Mouse (Mus musculus): Measurements from ENCODE around the gene Irf6. TPM values are rescaled to one million over a fixed set of nuclear protein-coding genes. Genes with fewer than 3 reads are reported as not detected.

The Irf6 gene
- polyA plus RNA-seq (2012; rRNA removed), result 1.7 and 1.9 TPM in 2 replicates
- 1.5 and 3.0 TPM in 2 replicates for polyA plus RNA-seq (2014; fragmentation: Nextera tagmentation; extraction: Ambion mirVana)

DNA sequence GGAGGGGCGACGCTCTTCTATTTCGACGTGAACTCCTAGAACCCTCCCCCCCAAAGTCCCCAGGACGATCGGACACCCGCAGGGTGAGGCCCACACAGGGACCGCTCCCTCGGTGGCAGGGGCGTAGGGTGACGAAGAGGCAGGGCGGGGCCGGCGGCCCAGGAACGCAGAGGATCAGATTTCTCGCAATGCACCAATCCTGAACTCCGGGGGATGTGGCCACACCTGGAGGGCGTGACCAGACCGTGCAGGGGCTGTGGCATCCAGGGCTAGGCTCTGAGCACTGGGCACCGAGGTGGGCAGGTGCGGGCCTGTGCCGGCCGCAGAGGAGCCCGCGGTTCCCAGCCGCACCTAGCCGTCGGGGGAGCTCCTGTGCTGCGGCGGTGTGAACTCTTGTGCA lies at the start of gene Irf6:
Gene Irf6 (plus strand): TSS at position 240 of the 400 bp plus-strand sequence.
- 5% methylated on average over 30 of the region's 30 CpGs for WGBS (ENCODE audit: insufficient replicate concordance)
- Histone ChIP-seq H3K4me2 (ENCODE audit: low read depth) (peak within 1 kb of the TSS; percentile 42), H3K27me3 (ENCODE audit: control insufficient read depth, insufficient read depth, low read length) (peaks cover 20% of the 10 kb centered on the region), H3K36me3 (replicated peaks; ENCODE audit: control insufficient read depth, insufficient read depth, low read depth) (no peaks in the 10 kb centered on the region), H3K4me3 (ENCODE audit: insufficient read depth in 1 of 2, low read depth in 2 of 2, low read length in 2 of 2) (peak within 1 kb of the TSS; percentile 13 to 21), H3K27ac (no peak within 1 kb of the TSS), H3K9ac (replicated peaks) (no peak within 1 kb of the TSS), H3K9me3 (ENCODE audit: control insufficient read depth, low read length) (no peaks in the 10 kb centered on the region), H3K4me1 (replicated peaks; ENCODE audit: control insufficient read depth in 2 of 2, insufficient read depth in 2 of 2, low read length in 1 of 2) (peaks cover 0 to 13% of the 10 kb centered on the region in 2 experiments; a peak in 1 of 4 replicates)
- DNase-seq (ENCODE audit: low read depth in 3 of 3, low spot score in 3 of 3) (peak in 1 of 3 experiments; percentile 44), ATAC-seq (ENCODE audit: insufficient read depth) (peak; percentile 83)
- TF ChIP-seq EP300 (IDR thresholded peaks at IDR 0.05; ENCODE audit: low read depth), result no peak

DNA sequence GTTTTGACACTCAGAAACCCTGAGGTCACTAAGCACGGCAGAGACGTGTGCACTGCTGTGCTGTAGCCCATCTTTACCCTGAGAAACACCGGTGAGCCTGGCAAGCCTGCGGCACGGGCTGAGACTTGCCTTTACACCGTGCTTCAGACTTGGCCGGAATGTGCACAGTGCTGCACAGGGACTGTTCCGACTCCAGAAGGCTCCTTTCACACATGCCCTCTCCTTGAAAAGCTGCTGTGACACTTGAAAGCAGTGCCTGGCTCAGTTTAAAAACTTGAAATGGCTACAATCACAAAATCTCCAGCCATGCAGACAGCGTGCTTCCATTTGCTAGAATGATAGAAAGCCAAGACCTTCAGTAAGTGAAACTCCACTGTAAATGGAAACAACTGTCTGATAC lies 40.8 kb upstream of the Irf6 start:
- no peak for ATAC-seq (ENCODE audit: insufficient read depth)
- Histone ChIP-seq H3K27me3 (ENCODE audit: control insufficient read depth, insufficient read depth, low read length) (no peaks in the 10 kb centered on the region), H3K4me2 (ENCODE audit: low read depth) (no peak overlapping the region), H3K9ac (replicated peaks) (no peak overlapping the region), H3K9me3 (ENCODE audit: control insufficient read depth, low read length) (no peaks in the 10 kb centered on the region), H3K27ac (no peak overlapping the region), H3K36me3 (replicated peaks; ENCODE audit: control insufficient read depth, insufficient read depth, low read depth) (peaks cover 71% of the 10 kb centered on the region), H3K4me1 (replicated peaks; ENCODE audit: control insufficient read depth in 2 of 2, insufficient read depth in 2 of 2, low read length in 1 of 2) (no peaks in the 10 kb centered on the region), H3K4me3 (ENCODE audit: insufficient read depth in 1 of 2, low read depth in 2 of 2, low read length in 2 of 2) (no peak overlapping the region)
- TF ChIP-seq EP300 (IDR thresholded peaks at IDR 0.05; ENCODE audit: low read depth), result no peak
- TF ChIP-seq CTCF (IDR thresholded peaks at IDR 0.05; ENCODE audit: low read depth), result no peak
- 89% methylated on average over 9 of the region's 9 CpGs for WGBS (ENCODE audit: insufficient replicate concordance)
- no peak for DNase-seq (ENCODE audit: low read depth in 3 of 3, low spot score in 3 of 3)

DNA sequence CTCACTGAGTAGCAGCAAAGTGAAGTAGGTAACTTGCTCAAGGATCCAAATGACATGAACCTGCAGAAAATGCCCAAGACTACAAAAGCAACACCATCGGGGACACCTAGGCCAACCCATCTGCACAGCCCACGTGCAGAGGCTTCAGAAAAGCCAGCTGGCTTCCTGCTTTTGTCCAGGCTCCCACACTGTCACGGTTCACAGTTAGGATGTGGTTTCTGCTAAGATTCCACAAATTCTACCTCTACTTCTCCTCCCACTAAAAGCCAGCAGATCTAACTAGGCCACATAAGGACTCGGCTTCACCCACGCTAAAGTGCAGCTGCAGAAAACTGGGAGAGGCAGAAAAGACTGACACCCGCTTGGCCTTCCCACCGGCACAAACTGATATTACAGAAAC lies 30.1 kb upstream of the Irf6 start:
- no peaks in the 10 kb centered on the region for H3K27me3 ChIP-seq (ENCODE audit: control insufficient read depth, insufficient read depth, low read length)
- H3K4me3 ChIP-seq (ENCODE audit: insufficient read depth in 1 of 2, low read depth in 2 of 2, low read length in 2 of 2), result no peak overlapping the region
- peaks cover 66% of the 10 kb centered on the region for H3K36me3 ChIP-seq (replicated peaks; ENCODE audit: control insufficient read depth, insufficient read depth, low read depth)
- TF ChIP-seq EP300 (IDR thresholded peaks at IDR 0.05; ENCODE audit: low read depth), result no peak
- TF ChIP-seq CTCF (IDR thresholded peaks at IDR 0.05; ENCODE audit: low read depth), result no peak
- no peaks in the 10 kb centered on the region for H3K9me3 ChIP-seq (ENCODE audit: control insufficient read depth, low read length)
- no peak overlapping the region for H3K9ac ChIP-seq (replicated peaks)
- ATAC-seq (ENCODE audit: insufficient read depth) (no peak), DNase-seq (ENCODE audit: low read depth in 3 of 3, low spot score in 3 of 3) (no peak)
- 69% methylated on average over 7 of the region's 7 CpGs for WGBS (ENCODE audit: insufficient replicate concordance)
- H3K27ac ChIP-seq, result no peak overlapping the region
- no peaks in the 10 kb centered on the region for H3K4me1 ChIP-seq (replicated peaks; ENCODE audit: control insufficient read depth in 2 of 2, insufficient read depth in 2 of 2, low read length in 1 of 2)
- H3K4me2 ChIP-seq (ENCODE audit: low read depth), result no peak overlapping the region

DNA sequence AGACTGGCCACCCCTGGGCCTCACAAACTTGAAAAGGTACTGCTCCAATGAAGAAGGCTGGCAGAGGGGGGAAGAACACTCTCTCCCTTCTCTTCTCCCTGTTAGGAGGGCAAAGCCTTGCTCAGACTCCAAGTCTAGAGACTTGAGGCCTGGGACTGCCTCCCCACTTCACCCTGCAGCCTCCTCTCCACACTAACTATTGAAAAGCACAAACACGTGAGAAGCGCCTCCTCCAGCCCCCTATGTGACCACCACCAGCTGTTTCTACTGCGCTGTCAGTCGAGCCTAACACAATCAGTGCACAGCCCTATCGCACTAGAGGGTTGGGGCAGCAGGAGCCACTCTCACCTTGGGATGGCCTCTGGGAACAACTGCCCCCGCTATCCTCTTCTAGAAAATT lies 29.6 kb upstream of the Irf6 start:
- peaks cover 61% of the 10 kb centered on the region for H3K36me3 ChIP-seq (replicated peaks; ENCODE audit: control insufficient read depth, insufficient read depth, low read depth)
- no peaks in the 10 kb centered on the region for H3K9me3 ChIP-seq (ENCODE audit: control insufficient read depth, low read length)
- 81% methylated on average over 6 of the region's 6 CpGs for WGBS (ENCODE audit: insufficient replicate concordance)
- TF ChIP-seq CTCF (IDR thresholded peaks at IDR 0.05; ENCODE audit: low read depth) (no peak), EP300 (IDR thresholded peaks at IDR 0.05; ENCODE audit: low read depth) (no peak)
- no peak overlapping the region for H3K9ac ChIP-seq (replicated peaks)
- H3K4me2 ChIP-seq (ENCODE audit: low read depth), result no peak overlapping the region
- ATAC-seq (ENCODE audit: insufficient read depth) (no peak), DNase-seq (ENCODE audit: low read depth in 3 of 3, low spot score in 3 of 3) (no peak)
- no peaks in the 10 kb centered on the region for H3K27me3 ChIP-seq (ENCODE audit: control insufficient read depth, insufficient read depth, low read length)
- no peak overlapping the region for H3K4me3 ChIP-seq (ENCODE audit: insufficient read depth in 1 of 2, low read depth in 2 of 2, low read length in 2 of 2)
- no peak overlapping the region for H3K27ac ChIP-seq
- H3K4me1 ChIP-seq (replicated peaks; ENCODE audit: control insufficient read depth in 2 of 2, insufficient read depth in 2 of 2, low read length in 1 of 2), result no peaks in the 10 kb centered on the region

DNA sequence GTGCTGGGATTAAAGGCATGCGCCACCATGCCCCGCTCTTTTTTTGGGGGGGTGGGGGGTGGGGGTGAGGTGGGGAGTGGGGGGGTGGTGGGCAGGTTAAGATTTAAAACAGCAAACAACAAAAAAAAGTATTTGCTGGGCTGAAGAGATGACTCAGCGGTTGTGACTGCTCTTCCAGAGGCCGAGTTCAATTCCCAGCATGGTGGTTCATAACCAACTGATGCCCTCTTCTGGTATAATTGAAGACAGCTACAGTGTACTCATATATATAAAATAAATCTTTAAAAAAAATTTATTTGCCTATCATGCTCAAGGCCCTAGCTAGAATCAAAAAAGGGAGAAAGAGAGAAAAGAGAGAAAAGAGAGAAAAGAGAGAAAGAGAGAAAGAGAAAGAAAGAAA lies 27.1 kb upstream of the Irf6 start:
- TF ChIP-seq EP300 (IDR thresholded peaks at IDR 0.05; ENCODE audit: low read depth), result no peak
- no peak for TF ChIP-seq CTCF (IDR thresholded peaks at IDR 0.05; ENCODE audit: low read depth)
- ATAC-seq (ENCODE audit: insufficient read depth), result no peak

More for the DNA sequence above, 27.1 kb upstream of the Irf6 start:
- Histone ChIP-seq H3K4me1 (replicated peaks; ENCODE audit: control insufficient read depth in 2 of 2, insufficient read depth in 2 of 2, low read length in 1 of 2) (peaks cover 8 to 11% of the 10 kb centered on the region in 2 experiments; a peak in 3 of 4 replicates), H3K9me3 (ENCODE audit: control insufficient read depth, low read length) (no peaks in the 10 kb centered on the region), H3K27me3 (ENCODE audit: control insufficient read depth, insufficient read depth, low read length) (no peaks in the 10 kb centered on the region), H3K4me2 (ENCODE audit: low read depth) (no peak overlapping the region), H3K9ac (replicated peaks) (no peak overlapping the region), H3K4me3 (ENCODE audit: insufficient read depth in 1 of 2, low read depth in 2 of 2, low read length in 2 of 2) (no peak overlapping the region), H3K27ac (no peak overlapping the region), H3K36me3 (replicated peaks; ENCODE audit: control insufficient read depth, insufficient read depth, low read depth) (peaks cover 40% of the 10 kb centered on the region)
- 65% methylated on average over 4 of the region's 4 CpGs for WGBS (ENCODE audit: insufficient replicate concordance)
- DNase-seq (ENCODE audit: low read depth in 3 of 3, low spot score in 3 of 3), result peak in 2 of 3 experiments; percentile 17 to 31

Data from liver, embryonic 14.5 days (tissue).